Mouse (Mus musculus): ENCODE data around the gene Rnf2. TPM values are rescaled to one million over a fixed set of nuclear protein-coding genes. Genes with fewer than 3 reads are reported as not detected.

Rnf2 gene
- polyA plus RNA-seq, 1 experiment from 2014 or later, result 35.2 TPM

DNA sequence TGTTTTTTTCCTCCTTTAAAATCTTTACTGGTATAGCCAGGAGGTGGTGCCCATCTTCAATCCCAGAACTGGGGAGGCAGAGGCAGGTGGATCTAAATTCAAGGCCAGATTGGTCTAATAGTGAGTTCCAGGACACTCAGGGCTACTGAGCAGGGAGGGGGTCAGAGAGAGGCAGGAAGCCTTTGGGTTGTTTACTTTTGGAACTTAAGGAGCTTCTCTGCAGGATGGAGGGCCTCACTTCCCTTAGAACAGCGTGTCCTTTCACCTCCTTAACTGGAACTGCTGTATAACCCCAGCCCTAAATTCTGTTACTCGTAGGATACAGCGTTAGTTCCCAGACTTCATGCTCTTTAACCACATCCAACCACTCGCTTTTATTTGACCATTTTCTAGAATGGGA lies 10.1 kb upstream of the Rnf2 start:
- H3K4me2 ChIP-seq, result no peak overlapping the region
- no peak overlapping the region for H3K4me3 ChIP-seq
- ATAC-seq, result no peak
- no peak overlapping the region for H3K9ac ChIP-seq
- no peaks in the 10 kb centered on the region for H3K36me3 ChIP-seq
- no peak overlapping the region for H3K27ac ChIP-seq
- no peaks in the 10 kb centered on the region for H3K9me3 ChIP-seq (replicated peaks)
- H3K27me3 ChIP-seq (replicated peaks), result no peaks in the 10 kb centered on the region
- 0 out of 2 replicates have a peak, but pooled peaks cover 8% of the 10 kb centered on the region for H3K4me1 ChIP-seq
- WGBS (ENCODE audit: insufficient replicate concordance), result 54% methylated on average over 4 of the region's 4 CpGs

DNA sequence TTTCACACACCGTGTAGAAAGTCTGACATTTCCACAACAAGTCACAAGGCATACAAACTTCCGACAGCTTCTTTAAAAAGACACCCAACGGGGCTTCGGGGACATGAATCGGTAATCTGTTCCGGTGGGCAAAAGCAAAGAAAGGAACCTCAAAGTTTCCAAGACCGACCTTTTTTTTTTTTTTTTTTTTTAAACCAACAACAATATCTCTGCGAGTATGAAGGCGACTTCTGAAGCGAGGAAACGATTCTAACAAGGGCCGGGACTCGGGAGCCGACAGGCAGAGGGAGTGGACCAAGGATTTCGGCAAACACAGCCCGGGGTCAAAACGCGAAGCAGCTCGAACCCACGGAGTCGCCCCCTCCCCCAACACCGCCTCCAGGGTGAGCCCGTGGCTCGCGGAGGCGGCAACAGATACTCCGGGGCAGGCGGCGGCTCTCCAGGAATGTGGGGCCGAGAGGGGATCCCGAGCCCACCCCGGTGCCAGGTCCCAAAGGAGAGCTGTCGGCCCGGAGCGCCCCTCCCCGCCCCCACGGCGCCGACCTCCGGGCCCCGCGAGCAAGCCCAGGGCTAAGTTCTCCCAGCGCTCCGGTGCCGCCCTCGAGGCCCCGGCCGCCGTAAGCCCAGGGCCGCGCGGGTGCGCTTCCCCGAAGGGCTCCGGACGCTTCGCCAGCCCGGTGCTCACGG lies 797 bp downstream of the Rnf2 start:
- Histone ChIP-seq H3K4me3 (peak overlapping the region; percentile 97), H3K9me3 (replicated peaks) (no peaks in the 10 kb centered on the region), H3K27me3 (replicated peaks) (no peaks in the 10 kb centered on the region), H3K36me3 (no peaks in the 10 kb centered on the region), H3K9ac (peak overlapping the region; percentile 94), H3K4me2 (peak overlapping the region; percentile 86), H3K4me1 (peaks cover 38% of the 10 kb centered on the region), H3K27ac (peak overlapping the region; percentile 91)
- under 1% methylated on average over 59 of the region's 59 CpGs for WGBS (ENCODE audit: insufficient replicate concordance)
- peak; percentile 5 for ATAC-seq

DNA sequence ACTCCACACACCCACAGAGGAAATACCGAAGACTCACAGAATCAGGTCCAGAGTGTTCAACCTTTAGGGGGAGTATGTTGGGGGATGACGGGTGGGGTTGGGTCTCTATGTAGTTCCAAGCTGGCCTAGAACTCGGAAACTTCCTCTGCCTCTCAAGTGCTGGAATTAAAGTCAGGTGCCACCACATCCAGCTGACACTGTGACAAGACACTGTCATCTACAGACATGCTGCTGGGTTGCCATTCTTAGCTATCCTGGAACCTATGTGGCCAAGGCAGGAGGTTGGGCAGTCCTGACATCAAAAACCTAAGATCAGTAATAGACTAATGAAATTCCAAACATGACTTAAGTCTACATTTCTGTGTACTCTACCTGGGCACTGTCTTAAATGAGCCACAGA lies 2.4 kb downstream of the Rnf2 start:
- H3K27ac ChIP-seq, result no peak overlapping the region; the same call in 1 of the 2 replicates
- H3K9me3 ChIP-seq (replicated peaks), result no peaks in the 10 kb centered on the region
- no peak overlapping the region for H3K4me2 ChIP-seq
- ATAC-seq, result no peak
- H3K4me1 ChIP-seq, result peaks cover 51% of the 10 kb centered on the region
- H3K4me3 ChIP-seq, result no peak overlapping the region
- H3K36me3 ChIP-seq, result no peaks in the 10 kb centered on the region
- 81% methylated on average over 3 of the region's 3 CpGs for WGBS (ENCODE audit: insufficient replicate concordance)
- H3K9ac ChIP-seq, result no peak overlapping the region
- no peaks in the 10 kb centered on the region for H3K27me3 ChIP-seq (replicated peaks)

DNA sequence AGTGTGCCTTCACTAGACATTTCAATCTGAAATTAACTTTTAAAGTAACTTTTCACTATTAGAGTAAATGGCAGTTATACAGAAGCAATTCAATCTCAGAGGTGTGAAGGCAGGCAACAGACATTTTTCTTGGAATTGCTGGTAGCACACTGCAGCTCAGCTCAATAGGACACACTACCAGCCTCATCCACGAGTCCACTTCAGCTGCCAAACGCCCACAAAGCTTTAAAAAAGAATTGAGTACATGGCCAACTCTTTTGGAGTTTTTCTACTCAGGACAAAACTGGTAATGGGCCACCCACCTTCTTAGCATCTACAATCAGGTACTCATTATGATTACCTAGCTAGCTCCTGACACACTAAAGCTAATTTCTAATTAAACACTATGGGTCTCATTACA lies 2.8 kb downstream of the Rnf2 start:
- Histone ChIP-seq H3K27me3 (replicated peaks) (no peaks in the 10 kb centered on the region), H3K4me1 (peaks cover 56% of the 10 kb centered on the region), H3K4me3 (no peak overlapping the region), H3K9me3 (replicated peaks) (no peaks in the 10 kb centered on the region), H3K9ac (no peak overlapping the region), H3K36me3 (no peaks in the 10 kb centered on the region), H3K4me2 (no peak overlapping the region), H3K27ac (no peak overlapping the region)
- 72% methylated on average over 2 of the region's 2 CpGs for WGBS (ENCODE audit: insufficient replicate concordance)
- no peak for ATAC-seq

DNA sequence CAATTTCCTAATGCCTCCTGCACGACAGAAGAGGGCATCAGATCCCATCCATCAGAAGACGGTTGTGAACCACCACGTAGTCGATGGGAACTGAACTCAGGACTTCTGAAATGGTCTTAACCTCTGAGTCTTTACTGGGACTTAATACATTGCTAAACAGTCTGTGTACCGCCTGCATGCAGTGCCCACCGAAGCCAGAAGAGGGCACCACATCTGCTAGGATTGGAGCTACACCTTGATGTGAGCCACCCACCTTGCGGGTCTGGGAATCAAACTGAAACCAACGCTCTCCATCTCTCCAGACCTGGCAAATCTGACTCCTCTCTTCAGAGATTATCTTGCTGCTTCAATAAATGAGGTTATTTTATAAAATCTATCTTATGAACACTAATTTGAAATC lies 3.7 kb downstream of the Rnf2 start:
- H3K4me2 ChIP-seq, result no peak overlapping the region
- ATAC-seq, result no peak
- peaks cover 64% of the 10 kb centered on the region for H3K4me1 ChIP-seq
- no peak overlapping the region for H3K4me3 ChIP-seq
- no peak overlapping the region for H3K9ac ChIP-seq
- no peaks in the 10 kb centered on the region for H3K9me3 ChIP-seq (replicated peaks)
- WGBS (ENCODE audit: insufficient replicate concordance), result 77% methylated on average over 8 of the region's 8 CpGs
- no peak overlapping the region for H3K27ac ChIP-seq
- H3K36me3 ChIP-seq, result no peaks in the 10 kb centered on the region
- H3K27me3 ChIP-seq (replicated peaks), result no peaks in the 10 kb centered on the region

DNA sequence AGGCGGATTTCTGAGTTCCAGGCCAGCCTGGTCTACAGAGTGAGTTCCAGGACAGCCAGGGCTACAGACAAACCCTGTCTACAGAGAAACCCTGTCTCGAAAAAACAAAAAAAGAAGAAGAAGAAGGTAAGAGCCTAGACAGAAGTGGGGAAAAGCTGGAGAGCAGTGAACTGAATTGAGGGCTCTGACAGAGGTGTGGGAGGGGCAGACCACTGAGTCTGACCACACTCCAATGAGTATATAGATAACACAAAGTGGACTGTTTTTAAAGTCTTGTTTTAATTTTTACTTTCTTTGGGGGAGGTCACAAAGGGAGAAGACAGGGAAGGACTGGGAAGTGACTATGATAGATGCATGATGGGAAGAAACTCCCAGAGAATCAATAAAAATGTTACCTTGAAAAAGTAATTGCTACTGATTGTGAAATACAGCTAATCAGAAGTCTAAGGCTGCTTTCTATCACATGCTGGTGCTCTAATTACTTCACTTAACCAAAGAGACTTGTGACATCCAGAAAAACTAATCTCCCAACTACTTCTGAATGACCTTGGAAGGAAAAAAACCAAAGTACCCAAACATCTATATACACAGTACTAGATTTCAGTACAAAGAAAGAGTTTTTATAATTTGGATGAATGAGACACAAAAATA lies 5.0 kb downstream of the Rnf2 start:
- Histone ChIP-seq H3K27ac (no peak overlapping the region), H3K4me3 (no peak overlapping the region), H3K36me3 (no peaks in the 10 kb centered on the region), H3K4me2 (no peak overlapping the region), H3K4me1 (peaks cover 74% of the 10 kb centered on the region), H3K9me3 (replicated peaks) (no peaks in the 10 kb centered on the region), H3K9ac (no peak overlapping the region), H3K27me3 (replicated peaks) (no peaks in the 10 kb centered on the region)
- 54% methylated on average over 2 of the region's 2 CpGs for WGBS (ENCODE audit: insufficient replicate concordance)
- ATAC-seq, result no peak

DNA sequence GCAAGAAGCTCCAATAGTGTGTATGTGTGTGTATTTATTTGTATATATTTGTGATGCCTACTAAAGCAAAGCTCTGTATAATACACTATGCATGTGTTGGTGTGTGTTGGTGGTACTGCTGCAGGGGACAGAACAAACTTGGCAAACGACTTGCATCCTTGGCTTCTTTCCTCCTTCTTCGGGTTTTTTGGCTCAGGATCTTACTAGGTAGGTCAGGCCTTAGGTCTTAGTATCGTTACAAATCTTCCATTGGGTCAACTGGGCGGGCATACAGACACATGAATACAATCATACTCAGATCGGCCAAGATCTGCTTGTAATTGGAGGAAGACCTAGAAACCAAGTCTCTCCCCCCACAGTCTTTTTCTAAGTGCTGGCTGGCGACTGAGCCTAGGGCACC lies 6.0 kb downstream of the Rnf2 start:
- no peak overlapping the region for H3K4me2 ChIP-seq
- WGBS (ENCODE audit: insufficient replicate concordance), result 66% methylated on average over 6 of the region's 6 CpGs
- no peak overlapping the region for H3K4me3 ChIP-seq
- no peaks in the 10 kb centered on the region for H3K9me3 ChIP-seq (replicated peaks)
- H3K36me3 ChIP-seq, result no peaks in the 10 kb centered on the region
- no peak overlapping the region for H3K27ac ChIP-seq
- H3K4me1 ChIP-seq, result peaks cover 83% of the 10 kb centered on the region
- H3K9ac ChIP-seq, result no peak overlapping the region
- H3K27me3 ChIP-seq (replicated peaks), result no peaks in the 10 kb centered on the region
- ATAC-seq, result no peak

DNA sequence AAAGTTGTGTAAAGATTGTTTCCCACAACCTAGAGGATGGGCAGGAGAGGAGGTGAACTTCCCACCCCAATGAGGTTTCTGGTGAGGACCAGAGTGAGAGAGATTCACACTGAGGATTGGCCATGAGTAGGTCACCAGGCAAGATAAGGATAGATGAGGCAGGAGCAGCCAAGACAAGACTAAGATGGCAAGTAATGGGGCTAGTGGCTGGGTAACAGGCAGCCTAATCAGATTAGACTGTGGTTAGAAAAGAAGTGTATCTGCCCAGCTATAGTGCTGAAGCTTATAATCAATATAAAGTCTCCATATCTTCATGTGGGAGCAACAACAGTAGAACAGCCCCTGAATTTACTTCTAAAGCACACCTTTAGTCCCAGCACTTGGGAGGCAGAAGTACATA lies 6.9 kb downstream of the Rnf2 start:
- H3K4me3 ChIP-seq, result no peak overlapping the region
- peaks cover 82% of the 10 kb centered on the region for H3K4me1 ChIP-seq
- no peaks in the 10 kb centered on the region for H3K27me3 ChIP-seq (replicated peaks)
- ATAC-seq, result no peak
- H3K27ac ChIP-seq, result no peak overlapping the region
- H3K4me2 ChIP-seq, result no peak overlapping the region
- H3K9me3 ChIP-seq (replicated peaks), result no peaks in the 10 kb centered on the region
- no peak overlapping the region for H3K9ac ChIP-seq
- H3K36me3 ChIP-seq, result no peaks in the 10 kb centered on the region

DNA sequence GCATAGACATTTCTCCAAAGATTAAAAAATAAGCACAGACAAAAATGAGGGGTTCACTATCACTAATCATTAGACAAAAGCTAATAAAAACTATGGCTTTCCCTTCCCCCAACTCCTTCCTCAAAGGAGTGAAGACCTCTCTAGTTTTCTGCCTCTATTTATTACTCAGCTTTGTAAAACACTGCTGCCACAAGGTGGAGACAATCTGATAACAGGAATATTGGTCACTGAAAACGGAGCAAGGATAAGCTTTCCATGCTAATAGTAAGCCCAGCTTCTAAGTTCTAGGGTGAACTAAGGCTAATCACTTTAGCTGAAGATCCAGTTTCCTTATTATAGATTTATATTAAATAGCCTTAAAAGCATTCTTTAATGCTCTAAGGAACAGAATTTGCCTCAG lies 8.3 kb downstream of the Rnf2 start:
- Histone ChIP-seq H3K4me2 (no peak overlapping the region), H3K27ac (no peak overlapping the region), H3K4me1 (peaks cover 74% of the 10 kb centered on the region), H3K9ac (no peak overlapping the region), H3K27me3 (replicated peaks) (no peaks in the 10 kb centered on the region), H3K36me3 (no peaks in the 10 kb centered on the region), H3K4me3 (no peak overlapping the region), H3K9me3 (replicated peaks) (no peaks in the 10 kb centered on the region)
- ATAC-seq, result no peak
- WGBS (ENCODE audit: insufficient replicate concordance), result 18% methylated on average over 1 of the region's 1 CpGs

DNA sequence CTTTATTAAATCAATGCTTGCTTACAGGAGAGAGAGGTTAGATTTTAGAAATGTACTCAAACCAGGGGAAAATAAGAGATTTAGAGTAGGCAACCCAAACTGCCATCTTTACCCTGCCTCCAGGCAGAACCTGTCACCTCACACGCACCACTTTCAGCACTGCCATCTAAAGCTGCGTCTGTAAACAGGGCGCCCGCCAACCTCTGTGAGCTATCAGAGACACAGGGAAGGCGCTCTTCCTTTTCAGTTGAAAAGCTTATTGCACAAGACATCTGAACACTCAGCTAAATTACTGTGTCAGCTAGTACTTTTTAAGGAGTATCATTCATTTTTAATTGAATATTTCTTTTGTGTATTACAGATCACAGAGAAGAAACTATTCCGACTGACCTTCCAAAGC lies 10.9 kb downstream of the Rnf2 start:
- H3K27me3 ChIP-seq (replicated peaks), result no peaks in the 10 kb centered on the region
- H3K4me3 ChIP-seq, result no peak overlapping the region
- no peak overlapping the region for H3K4me2 ChIP-seq
- H3K9me3 ChIP-seq (replicated peaks), result no peaks in the 10 kb centered on the region
- no peaks in the 10 kb centered on the region for H3K36me3 ChIP-seq
- 63% methylated on average over 6 of the region's 6 CpGs for WGBS (ENCODE audit: insufficient replicate concordance)
- H3K4me1 ChIP-seq, result peaks cover 61% of the 10 kb centered on the region
- ATAC-seq, result no peak
- no peak overlapping the region for H3K9ac ChIP-seq
- H3K27ac ChIP-seq, result no peak overlapping the region

DNA sequence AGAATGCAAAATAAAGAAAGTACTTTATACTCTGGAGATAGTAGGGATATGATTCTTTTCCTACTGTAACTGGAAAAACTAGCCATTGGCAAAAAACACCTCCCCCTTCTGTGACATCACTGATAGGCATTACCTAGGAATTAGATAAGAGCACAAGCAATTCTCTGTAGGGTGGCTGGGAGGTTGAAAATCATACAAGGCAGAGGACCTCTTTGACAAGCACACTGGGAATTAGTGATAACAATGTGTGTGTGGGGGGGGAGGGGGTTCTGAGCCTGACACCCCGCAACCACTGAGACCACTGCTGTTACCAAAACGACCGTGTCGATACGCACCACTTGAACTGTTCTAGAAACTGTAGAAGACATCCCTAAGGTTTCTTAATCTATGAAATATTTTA lies 16.0 kb downstream of the Rnf2 start:
- ATAC-seq, result peak; percentile 80
- H3K9ac ChIP-seq, result no peak overlapping the region
- no peak overlapping the region for H3K27ac ChIP-seq
- peaks cover 40% of the 10 kb centered on the region for H3K4me1 ChIP-seq
- peak overlapping the region; percentile 22; the same call in 1 of the 2 replicates for H3K4me2 ChIP-seq
- H3K9me3 ChIP-seq (replicated peaks), result no peaks in the 10 kb centered on the region
- peaks cover 15% of the 10 kb centered on the region for H3K36me3 ChIP-seq
- H3K27me3 ChIP-seq (replicated peaks), result no peaks in the 10 kb centered on the region
- WGBS (ENCODE audit: insufficient replicate concordance), result 28% methylated on average over 5 of the region's 5 CpGs
- no peak overlapping the region for H3K4me3 ChIP-seq

DNA sequence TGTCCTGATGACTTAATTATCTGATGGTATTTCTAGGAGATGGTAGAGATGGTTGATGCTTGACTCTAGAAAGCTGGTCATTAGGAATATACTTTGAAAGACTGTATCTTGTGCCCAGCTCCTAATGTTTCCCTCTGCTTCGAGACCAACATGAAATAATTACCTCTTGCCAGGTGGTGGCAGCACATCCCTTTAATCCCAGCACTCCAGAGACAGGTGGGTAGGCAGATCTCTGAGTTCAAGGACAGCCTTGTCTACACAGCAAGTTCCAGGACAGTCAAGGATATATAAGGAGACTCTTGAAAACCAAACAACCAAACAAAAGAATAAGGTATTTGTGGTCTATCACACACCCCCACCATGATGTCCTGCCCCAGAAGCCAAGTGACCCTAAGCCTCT lies 17.2 kb downstream of the Rnf2 start:
- Histone ChIP-seq H3K9me3 (replicated peaks) (no peaks in the 10 kb centered on the region), H3K36me3 (peaks cover 15% of the 10 kb centered on the region), H3K27me3 (replicated peaks) (no peaks in the 10 kb centered on the region), H3K27ac (no peak overlapping the region), H3K4me2 (no peak overlapping the region), H3K4me3 (no peak overlapping the region), H3K4me1 (peaks cover 34% of the 10 kb centered on the region), H3K9ac (no peak overlapping the region)
- ATAC-seq, result 0 out of 2 replicates have a peak, but pooled peaks have one; percentile 26
- 64% methylated on average over 1 of the region's 1 CpGs for WGBS (ENCODE audit: insufficient replicate concordance)

DNA sequence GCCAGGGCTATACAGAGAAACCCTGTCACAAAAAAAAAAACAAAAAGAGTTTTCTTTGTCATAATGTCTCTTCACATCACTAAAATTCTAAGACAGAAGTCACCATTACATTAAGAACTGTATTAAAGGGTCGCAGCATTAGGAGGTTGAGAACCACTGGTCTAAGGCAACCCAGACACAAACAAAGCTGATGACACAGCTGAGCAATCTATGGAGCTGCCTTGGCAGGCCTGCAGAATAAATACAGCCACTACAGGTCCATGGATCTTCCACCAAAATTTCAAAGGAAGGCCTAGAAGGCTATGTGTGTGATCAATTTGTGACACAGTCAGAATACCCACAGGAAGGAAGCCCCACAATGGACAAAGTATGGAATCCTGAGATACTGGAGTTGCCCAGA lies 18.3 kb downstream of the Rnf2 start:
- H3K9me3 ChIP-seq (replicated peaks), result no peaks in the 10 kb centered on the region
- H3K36me3 ChIP-seq, result peaks cover 22% of the 10 kb centered on the region
- no peak overlapping the region for H3K27ac ChIP-seq
- no peak overlapping the region for H3K9ac ChIP-seq
- WGBS (ENCODE audit: insufficient replicate concordance), result 83% methylated on average over 1 of the region's 1 CpGs
- H3K27me3 ChIP-seq (replicated peaks), result no peaks in the 10 kb centered on the region
- no peak overlapping the region for H3K4me2 ChIP-seq
- no peak overlapping the region for H3K4me3 ChIP-seq
- ATAC-seq, result no peak
- H3K4me1 ChIP-seq, result peaks cover 34% of the 10 kb centered on the region
